Mouse (Mus musculus): ENCODE results near the gene Phc1. TPM values are rescaled to one million over a fixed set of nuclear protein-coding genes. Genes with fewer than 3 reads are reported as not detected.
A peak's percentile ranks its signal among the peaks of the same experiment; 100 is the strongest.

Phc1 gene
- polyA plus RNA-seq, 1 experiment from 2014 or later, result 14.0 TPM

GRCm38 (mm10) chr6:122346399-122346798 is 6.0 kb upstream of the Phc1 start:
- Histone ChIP-seq H3K4me2 (ENCODE audit: low read length) (no peak overlapping the region), H3K27ac (no peak overlapping the region), H3K4me3 (replicated peaks; ENCODE audit: low read depth, low read length) (no peak overlapping the region), H3K4me1 (replicated peaks; ENCODE audit: insufficient read depth, low read length) (peaks cover 14% of the 10 kb centered on the region; the same call in 1 of the 2 replicates), H3K9me3 (replicated peaks; ENCODE audit: low read length) (no peaks in the 10 kb centered on the region), H3K9ac (ENCODE audit: low read depth, low read length) (no peak overlapping the region), H3K36me3 (ENCODE audit: insufficient read depth, low read length) (no peaks in the 10 kb centered on the region), H3K27me3 (ENCODE audit: insufficient read depth, low read length) (no peaks in the 10 kb centered on the region)
- WGBS, result 72% methylated on average over 7 of the region's 7 CpGs
- ATAC-seq (replicated peaks; ENCODE audit: low FRiP score, low read depth) (no peak), DNase-seq (ENCODE audit: low spot score) (no peak)
- no peak for TF ChIP-seq CTCF (IDR thresholded peaks at IDR 0.05; ENCODE audit: low read depth)

GRCm38 (mm10) chr6:122345731-122346130 is 5.4 kb upstream of the Phc1 start:
- H3K4me1 ChIP-seq (replicated peaks; ENCODE audit: insufficient read depth, low read length), result peaks cover 14% of the 10 kb centered on the region; the same call in 1 of the 2 replicates
- H3K27me3 ChIP-seq (ENCODE audit: insufficient read depth, low read length), result no peaks in the 10 kb centered on the region
- H3K9me3 ChIP-seq (replicated peaks; ENCODE audit: low read length), result no peaks in the 10 kb centered on the region
- no peak for ATAC-seq (replicated peaks; ENCODE audit: low FRiP score, low read depth)
- H3K36me3 ChIP-seq (ENCODE audit: insufficient read depth, low read length), result no peaks in the 10 kb centered on the region
- WGBS, result 85% methylated on average over 6 of the region's 6 CpGs
- no peak for DNase-seq (ENCODE audit: low spot score)
- no peak overlapping the region for H3K27ac ChIP-seq
- H3K4me3 ChIP-seq (replicated peaks; ENCODE audit: low read depth, low read length), result no peak overlapping the region
- H3K4me2 ChIP-seq (ENCODE audit: low read length), result no peak overlapping the region
- TF ChIP-seq CTCF (IDR thresholded peaks at IDR 0.05; ENCODE audit: low read depth), result no peak
- no peak overlapping the region for H3K9ac ChIP-seq (ENCODE audit: low read depth, low read length)

- no peak overlapping the region for H3K9ac ChIP-seq (ENCODE audit: low read depth, low read length)
- DNase-seq (ENCODE audit: low spot score) (peak; percentile 83), ATAC-seq (replicated peaks; ENCODE audit: low FRiP score, low read depth) (peak; percentile 56)
- no peak overlapping the region for H3K4me3 ChIP-seq (replicated peaks; ENCODE audit: low read depth, low read length)
- no peak overlapping the region for H3K4me2 ChIP-seq (ENCODE audit: low read length)
- H3K9me3 ChIP-seq (replicated peaks; ENCODE audit: low read length), result no peaks in the 10 kb centered on the region
- 0 out of 2 replicates have a peak overlapping the region, but pooled peaks have one; percentile 34 for H3K27ac ChIP-seq
- no peak for TF ChIP-seq CTCF (IDR thresholded peaks at IDR 0.05; ENCODE audit: low read depth)
- 35% methylated on average over 9 of the region's 9 CpGs for WGBS
- H3K36me3 ChIP-seq (ENCODE audit: insufficient read depth, low read length), result no peaks in the 10 kb centered on the region
- H3K4me1 ChIP-seq (replicated peaks; ENCODE audit: insufficient read depth, low read length), result peaks cover 14% of the 10 kb centered on the region; the same call in 1 of the 2 replicates
- no peaks in the 10 kb centered on the region for H3K27me3 ChIP-seq (ENCODE audit: insufficient read depth, low read length)
Observed at GRCm38 (mm10) chr6:122344386-122345116, 4.2 kb upstream of the Phc1 start.

GRCm38 (mm10) chr6:122343719-122344118 is 3.4 kb upstream of the Phc1 start:
- no peak overlapping the region for H3K27ac ChIP-seq
- ATAC-seq (replicated peaks; ENCODE audit: low FRiP score, low read depth) (no peak), DNase-seq (ENCODE audit: low spot score) (no peak)
- H3K36me3 ChIP-seq (ENCODE audit: insufficient read depth, low read length), result no peaks in the 10 kb centered on the region
- H3K4me2 ChIP-seq (ENCODE audit: low read length), result no peak overlapping the region
- no peak for TF ChIP-seq CTCF (IDR thresholded peaks at IDR 0.05; ENCODE audit: low read depth)
- no peak overlapping the region for H3K4me3 ChIP-seq (replicated peaks; ENCODE audit: low read depth, low read length)
- no peaks in the 10 kb centered on the region for H3K9me3 ChIP-seq (replicated peaks; ENCODE audit: low read length)
- H3K9ac ChIP-seq (ENCODE audit: low read depth, low read length), result no peak overlapping the region
- WGBS, result 29% methylated on average over 10 of the region's 10 CpGs
- H3K4me1 ChIP-seq (replicated peaks; ENCODE audit: insufficient read depth, low read length), result peaks cover 16% of the 10 kb centered on the region
- no peaks in the 10 kb centered on the region for H3K27me3 ChIP-seq (ENCODE audit: insufficient read depth, low read length)

GRCm38 (mm10) chr6:122342125-122342524 is 1.8 kb upstream of the Phc1 start:
- H3K4me1 ChIP-seq (replicated peaks; ENCODE audit: insufficient read depth, low read length), result peaks cover 20% of the 10 kb centered on the region
- no peak for TF ChIP-seq CTCF (IDR thresholded peaks at IDR 0.05; ENCODE audit: low read depth)
- DNase-seq (ENCODE audit: low spot score) (no peak), ATAC-seq (replicated peaks; ENCODE audit: low FRiP score, low read depth) (no peak)
- no peak overlapping the region for H3K9ac ChIP-seq (ENCODE audit: low read depth, low read length)
- H3K4me2 ChIP-seq (ENCODE audit: low read length), result no peak overlapping the region
- no peaks in the 10 kb centered on the region for H3K36me3 ChIP-seq (ENCODE audit: insufficient read depth, low read length)
- no peaks in the 10 kb centered on the region for H3K27me3 ChIP-seq (ENCODE audit: insufficient read depth, low read length)
- 28% methylated on average over 5 of the region's 5 CpGs for WGBS
- H3K9me3 ChIP-seq (replicated peaks; ENCODE audit: low read length), result no peaks in the 10 kb centered on the region
- H3K4me3 ChIP-seq (replicated peaks; ENCODE audit: low read depth, low read length), result no peak overlapping the region
- no peak overlapping the region for H3K27ac ChIP-seq

- Histone ChIP-seq H3K9ac (ENCODE audit: low read depth, low read length) (no peak overlapping the region), H3K27me3 (ENCODE audit: insufficient read depth, low read length) (no peaks in the 10 kb centered on the region), H3K4me2 (ENCODE audit: low read length) (peak overlapping the region; percentile 76), H3K9me3 (replicated peaks; ENCODE audit: low read length) (no peaks in the 10 kb centered on the region), H3K36me3 (ENCODE audit: insufficient read depth, low read length) (no peaks in the 10 kb centered on the region), H3K27ac (peak overlapping the region; percentile 90; the same call in 1 of the 2 replicates), H3K4me1 (replicated peaks; ENCODE audit: insufficient read depth, low read length) (peaks cover 20% of the 10 kb centered on the region), H3K4me3 (replicated peaks; ENCODE audit: low read depth, low read length) (no peak overlapping the region)
- DNase-seq (ENCODE audit: low spot score) (peak; percentile 22), ATAC-seq (replicated peaks; ENCODE audit: low FRiP score, low read depth) (no peak)
- no peak for TF ChIP-seq CTCF (IDR thresholded peaks at IDR 0.05; ENCODE audit: low read depth)
- WGBS, result 43% methylated on average over 7 of the region's 7 CpGs
Observed at GRCm38 (mm10) chr6:122341038-122341810, 863 bp upstream of the Phc1 start.
